Mouse (Mus musculus) embryonic facial prominence, embryonic 10.5 days (tissue): ENCODE results near the gene Cox15. TPM values are rescaled to one million over a fixed set of nuclear protein-coding genes. Genes with fewer than 3 reads are reported as not detected.

Experiments used
- DNase-seq: peaks from one replicate; pipeline ENCODE4 v3.0.0-alpha.2; 2017; ENCODE audit warnings: low spot score
- H3K27ac ChIP-seq: fragments of 300-500 bp; sonication (generic); replicated peaks from 2 replicates; pipeline ENCODE4 v1.5.1; 2016; ENCODE audit warnings: mild to moderate bottlenecking
- H3K27me3 ChIP-seq: fragments of 300-500 bp; sonication (generic); replicated peaks from 2 replicates; pipeline ENCODE4 v1.6.1; 2016; ENCODE audit warnings: low read depth, mild to moderate bottlenecking; ENCODE audit not compliant: poor library complexity, severe bottlenecking
- H3K36me3 ChIP-seq: fragments of 300-500 bp; sonication (generic); replicated peaks from 2 replicates; pipeline ENCODE4 v1.6.1; 2016; ENCODE audit warnings: mild to moderate bottlenecking, moderate library complexity
- H3K4me1 ChIP-seq: fragments of 300-500 bp; sonication (generic); 2 replicates; pipeline ENCODE4 v1.6.1; 2016
- H3K4me3 ChIP-seq: fragments of 300-500 bp; sonication (generic); 2 replicates; pipeline ENCODE4 v1.5.1; 2016; ENCODE audit warnings: mild to moderate bottlenecking, moderate library complexity
- H3K9me3 ChIP-seq: fragments of 300-500 bp; sonication (generic); 2 replicates; pipeline ENCODE4 v1.6.1; 2016; ENCODE audit warnings: mild to moderate bottlenecking
- WGBS: fragments of 180-500 bp; shearing (Covaris S2); methylation state at CpG from one replicate; pipeline ENCODE4 v1.1.7; 2016; 5-methylcytosine and 5-hydroxymethylcytosine counted together
- polyA plus RNA-seq: library from polyadenylated mRNA; unstranded; fragments of >200 nt; fragmentation: Nextera tagmentation; extraction: Ambion mirVana; gene quantifications from 2 replicates; pipeline ENCODE4 v1.2.1, GENCODE M21; 2016

Gene Cox15
- polyA plus RNA-seq = 10.9 and 16.2 TPM in 2 replicates

- no peaks in the 10 kb centered on the region for H3K9me3 ChIP-seq
- WGBS = under 1% methylated on average over 62 of the region's 62 CpGs
Measured at GRCm38 (mm10) chr19:43752489-43753225, at the start of gene Cox15, which contains the start of gene Cutc. Cox15 (minus strand) TSS chr19:43753000. Cutc (plus strand) TSS chr19:43752996.

GRCm38 (mm10) chr19:43801427-43802051, 48.7 kb upstream of the Cox15 start:
- no peaks in the 10 kb centered on the region for H3K9me3 ChIP-seq
- DNase-seq = no peak
- H3K27me3 ChIP-seq = no peaks in the 10 kb centered on the region
- no peaks in the 10 kb centered on the region for H3K4me1 ChIP-seq
- WGBS = 81% methylated on average over 9 of the region's 9 CpGs
- no peak overlapping the region for H3K27ac ChIP-seq
- no peak overlapping the region for H3K4me3 ChIP-seq
- no peaks in the 10 kb centered on the region for H3K36me3 ChIP-seq

More at GRCm38 (mm10) chr19:43752489-43753225, at the start of gene Cox15, which contains the start of gene Cutc:
- peaks cover 9% of the 10 kb centered on the region for H3K4me1 ChIP-seq
- H3K27me3 ChIP-seq = no peaks in the 10 kb centered on the region
- peak; percentile 97 for DNase-seq
- H3K4me3 ChIP-seq = peak within 1 kb of the TSS; percentile 79
- H3K36me3 ChIP-seq = peaks cover 35% of the 10 kb centered on the region
- H3K27ac ChIP-seq = peak within 1 kb of the TSS; percentile 97

GRCm38 (mm10) chr19:43797216-43797615, 44.4 kb upstream of the Cox15 start:
- no peak for DNase-seq
- no peaks in the 10 kb centered on the region for H3K27me3 ChIP-seq
- H3K4me1 ChIP-seq = no peaks in the 10 kb centered on the region
- H3K4me3 ChIP-seq = no peak overlapping the region
- H3K27ac ChIP-seq = no peak overlapping the region
- H3K9me3 ChIP-seq = no peaks in the 10 kb centered on the region
- no peaks in the 10 kb centered on the region for H3K36me3 ChIP-seq
- WGBS = 83% methylated on average over 5 of the region's 5 CpGs

GRCm38 (mm10) chr19:43795511-43795910, 42.7 kb upstream of the Cox15 start:
- Histone ChIP-seq H3K36me3 (no peaks in the 10 kb centered on the region), H3K27ac (no peak overlapping the region), H3K27me3 (no peaks in the 10 kb centered on the region), H3K9me3 (no peaks in the 10 kb centered on the region), H3K4me1 (no peaks in the 10 kb centered on the region), H3K4me3 (no peak overlapping the region)
- no peak for DNase-seq
- WGBS = 84% methylated on average over 8 of the region's 8 CpGs

DNA sequence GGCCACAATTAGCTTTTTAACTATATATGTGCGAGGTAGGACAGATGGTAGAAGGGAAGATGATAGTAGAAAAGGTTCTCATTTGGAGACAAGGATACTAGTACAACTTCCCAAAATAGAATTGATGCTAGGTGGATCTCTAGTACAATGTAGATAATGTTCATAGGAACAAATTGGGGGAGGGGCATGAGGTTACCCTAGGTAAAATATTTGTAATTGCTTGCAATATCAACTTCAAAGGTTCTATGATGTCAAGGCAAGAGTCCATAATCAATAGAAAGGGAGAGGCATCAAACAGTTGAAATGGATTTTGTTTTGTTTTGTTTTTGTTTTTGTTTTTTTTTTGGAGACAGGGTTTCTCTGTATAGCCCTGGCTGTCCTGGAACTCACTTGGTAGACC, 41.2 kb upstream of the Cox15 start:
- Histone ChIP-seq H3K4me1 (no peaks in the 10 kb centered on the region), H3K27me3 (no peaks in the 10 kb centered on the region), H3K9me3 (no peaks in the 10 kb centered on the region), H3K27ac (no peak overlapping the region), H3K4me3 (no peak overlapping the region), H3K36me3 (no peaks in the 10 kb centered on the region)
- WGBS = 86% methylated on average over 1 of the region's 1 CpGs
- no peak for DNase-seq

GRCm38 (mm10) chr19:43792537-43792936, 39.7 kb upstream of the Cox15 start:
- no peak for DNase-seq
- WGBS = 91% methylated on average over 4 of the region's 4 CpGs
- Histone ChIP-seq H3K9me3 (no peaks in the 10 kb centered on the region), H3K36me3 (no peaks in the 10 kb centered on the region), H3K27me3 (no peaks in the 10 kb centered on the region), H3K27ac (no peak overlapping the region), H3K4me3 (no peak overlapping the region), H3K4me1 (no peaks in the 10 kb centered on the region)

GRCm38 (mm10) chr19:43789817-43790216, 37.0 kb upstream of the Cox15 start:
- H3K36me3 ChIP-seq = no peaks in the 10 kb centered on the region
- no peaks in the 10 kb centered on the region for H3K4me1 ChIP-seq
- H3K9me3 ChIP-seq = no peaks in the 10 kb centered on the region
- H3K4me3 ChIP-seq = no peak overlapping the region
- no peaks in the 10 kb centered on the region for H3K27me3 ChIP-seq
- DNase-seq = no peak
- 92% methylated on average over 7 of the region's 7 CpGs for WGBS
- no peak overlapping the region for H3K27ac ChIP-seq

DNA sequence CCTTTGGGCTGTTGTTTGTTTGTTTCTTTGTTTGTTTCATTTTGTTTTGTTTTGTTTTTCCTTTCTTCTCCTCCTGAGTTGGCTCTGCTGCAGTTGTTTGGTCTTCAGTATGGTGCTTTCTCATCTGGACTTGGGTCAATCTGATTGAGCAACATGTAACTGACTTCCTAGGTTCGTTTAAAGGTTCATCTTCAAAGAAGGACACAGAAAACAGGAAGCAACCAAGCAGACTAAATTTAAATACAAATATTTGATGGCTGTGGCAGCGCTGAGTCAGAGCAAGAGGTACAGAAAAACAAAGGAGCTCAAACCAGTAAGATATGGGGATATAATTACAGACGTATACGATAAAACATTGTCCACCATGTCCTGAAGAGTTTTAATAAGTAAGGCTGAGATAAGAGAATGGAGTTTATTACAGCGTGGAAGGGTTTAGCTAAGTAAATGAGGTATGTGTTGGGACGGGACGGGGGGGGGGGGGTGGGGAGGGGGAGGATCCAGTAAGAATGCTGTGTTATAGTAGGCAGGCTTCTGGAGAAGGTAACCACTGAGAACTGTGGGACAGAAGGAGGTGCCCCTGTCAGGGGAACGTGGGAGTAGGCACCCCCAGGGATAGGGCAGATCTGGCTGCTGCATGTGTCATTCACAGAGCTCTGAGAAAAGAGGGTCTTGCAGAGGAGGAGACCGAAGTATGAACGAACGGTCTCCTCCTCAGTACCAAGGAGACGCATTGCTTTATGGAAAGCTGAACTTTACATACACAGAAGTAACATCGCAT, 33.6 kb upstream of the Cox15 start:
- no peaks in the 10 kb centered on the region for H3K9me3 ChIP-seq
- H3K36me3 ChIP-seq = no peaks in the 10 kb centered on the region
- H3K27me3 ChIP-seq = no peaks in the 10 kb centered on the region
- no peaks in the 10 kb centered on the region for H3K4me1 ChIP-seq
- DNase-seq = no peak
- H3K27ac ChIP-seq = no peak overlapping the region
- H3K4me3 ChIP-seq = no peak overlapping the region
- 83% methylated on average over 13 of the region's 13 CpGs for WGBS

DNA sequence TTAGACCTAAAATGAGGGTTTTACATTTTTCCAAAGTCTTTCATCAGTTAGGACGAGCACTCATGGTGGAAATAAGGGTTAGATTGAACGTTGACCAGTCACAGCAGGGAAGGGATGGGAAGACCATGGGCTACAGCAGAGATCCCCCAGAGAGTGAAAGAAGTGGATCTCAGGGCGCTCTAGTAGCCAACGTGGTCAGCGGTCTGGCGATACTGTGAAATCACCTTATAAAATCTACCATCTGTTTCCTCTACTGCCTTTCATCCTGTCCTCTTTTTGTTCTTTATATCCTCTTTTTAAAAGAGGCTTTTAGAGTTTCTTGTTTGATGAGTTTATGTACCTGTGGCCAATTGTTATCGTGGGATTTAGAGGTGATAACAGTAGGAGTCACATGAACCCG, 32.0 kb upstream of the Cox15 start:
- Histone ChIP-seq H3K27me3 (no peaks in the 10 kb centered on the region), H3K9me3 (no peaks in the 10 kb centered on the region)
- 87% methylated on average over 8 of the region's 8 CpGs for WGBS

DNA sequence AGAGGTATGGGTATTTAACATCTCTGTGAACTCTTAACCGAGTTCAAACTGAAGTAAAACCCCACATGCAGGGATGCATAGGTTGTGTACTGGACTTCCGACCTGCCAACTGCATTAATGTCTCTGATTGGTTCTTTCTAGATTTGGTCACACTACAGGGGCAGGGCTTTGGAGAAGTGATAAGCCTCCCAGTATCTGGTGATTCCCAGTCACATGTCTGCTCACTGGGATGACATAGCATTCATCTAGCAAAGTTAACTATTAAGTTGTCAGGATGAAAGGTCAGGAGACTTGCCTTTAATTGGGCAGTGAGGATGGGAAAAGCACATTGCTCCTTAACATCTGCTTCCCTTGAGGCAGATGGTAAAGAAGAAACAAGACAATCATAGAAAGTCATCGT, 29.2 kb upstream of the Cox15 start, which contains the start of gene Abcc2:
Gene Abcc2 (plus strand): TSS at position 213 of the 400 bp plus-strand sequence.
- WGBS = 77% methylated on average over 3 of the region's 3 CpGs
- no peaks in the 10 kb centered on the region for H3K27me3 ChIP-seq
- H3K27ac ChIP-seq = no peak within 1 kb of the TSS
- no peak for DNase-seq
- H3K9me3 ChIP-seq = no peaks in the 10 kb centered on the region
- no peaks in the 10 kb centered on the region for H3K36me3 ChIP-seq
- no peaks in the 10 kb centered on the region for H3K4me1 ChIP-seq
- no peak within 1 kb of the TSS for H3K4me3 ChIP-seq

More for the DNA sequence above, 32.0 kb upstream of the Cox15 start:
- Histone ChIP-seq H3K4me3 (no peak overlapping the region), H3K4me1 (no peaks in the 10 kb centered on the region), H3K27ac (no peak overlapping the region), H3K36me3 (no peaks in the 10 kb centered on the region)
- DNase-seq = no peak

- Histone ChIP-seq H3K4me1 (no peaks in the 10 kb centered on the region), H3K4me3 (no peak overlapping the region), H3K27me3 (no peaks in the 10 kb centered on the region), H3K9me3 (no peaks in the 10 kb centered on the region), H3K27ac (no peak overlapping the region), H3K36me3 (no peaks in the 10 kb centered on the region)
- 86% methylated on average over 5 of the region's 5 CpGs for WGBS
- DNase-seq = no peak
Measured at GRCm38 (mm10) chr19:43780391-43780790, 27.6 kb upstream of the Cox15 start.

- DNase-seq = no peak
Measured at GRCm38 (mm10) chr19:43777308-43777707, 24.5 kb upstream of the Cox15 start.

More at GRCm38 (mm10) chr19:43777308-43777707, 24.5 kb upstream of the Cox15 start:
- WGBS = 73% methylated on average over 2 of the region's 2 CpGs
- no peak overlapping the region for H3K27ac ChIP-seq
- no peak overlapping the region for H3K4me3 ChIP-seq
- no peaks in the 10 kb centered on the region for H3K27me3 ChIP-seq
- no peaks in the 10 kb centered on the region for H3K36me3 ChIP-seq
- no peaks in the 10 kb centered on the region for H3K4me1 ChIP-seq
- no peaks in the 10 kb centered on the region for H3K9me3 ChIP-seq
